In genomic region chr15:25956422-25957117, GRCm38 (mm10) we compare ENCODE assay signal across 12 mouse cellular contexts. TPM values are rescaled to one million over a fixed set of nuclear protein-coding genes. Genes with fewer than 3 reads are reported as not detected.
DNase-seq lines count a peak whose midpoint lies in the region; ATAC-seq and TF ChIP-seq lines count a peak whose summit lies in the region.
"Had no signal": no experiment of that assay in that cellular context is flagged by ENCODE, and none has a peak within 500 bp of the region (broad histone marks: within the 10 kb centered on the region; RNA-seq: fewer than 3 reads in every experiment).

No protein-coding gene starts in this region.

- H3K27ac ChIP-seq in heart, embryonic 14.5 days (replicated peaks in 1 of 2; ENCODE audit: control insufficient read depth in 1 of 2, insufficient read depth in 1 of 2, low read depth in 2 of 2, low read length in 2 of 2), result peak overlapping the region; percentile 51 to 67; a peak in 3 of 4 replicates
- no peak overlapping the region for H3K27ac ChIP-seq in heart, embryonic 11.5 days (ENCODE audit: low read depth, low read length)
- H3K27ac ChIP-seq: liver, embryonic 15.5 days had no signal

- H3K36me3 ChIP-seq in heart, embryonic 14.5 days (ENCODE audit: control insufficient read depth, insufficient read depth, low read length), result no peaks in the 10 kb centered on the region
- H3K36me3 ChIP-seq in heart, embryonic 11.5 days (ENCODE audit: control insufficient read depth, insufficient read depth, low read length), result no peaks in the 10 kb centered on the region
- H3K36me3 ChIP-seq: liver, embryonic 15.5 days had no signal

- DNase-seq in Muller cell, postnatal 12 days (ENCODE audit: inconsistent ontology term), result peak; percentile 68
- peak; percentile 54 for DNase-seq in fibroblast of lung, adult 2 months (ENCODE audit: low read depth)
- peak; percentile 21 for DNase-seq in kidney, postnatal 10 days
- no peak for DNase-seq in urinary bladder, postnatal 14 days (ENCODE audit: low spot score)
- DNase-seq in lung, adult 2 months, result no peak
- DNase-seq: adrenal gland, postnatal 14 days; cerebellum, adult 2 months had no signal

- no peaks in the 10 kb centered on the region for H3K27me3 ChIP-seq in heart, embryonic 14.5 days (ENCODE audit: control insufficient read depth, insufficient read depth, low read length)
- H3K27me3 ChIP-seq in heart, embryonic 11.5 days (ENCODE audit: control insufficient read depth, insufficient read depth, low read length), result no peaks in the 10 kb centered on the region
- H3K27me3 ChIP-seq: liver, embryonic 15.5 days had no signal

- no peak overlapping the region for H3K4me2 ChIP-seq in heart, embryonic 14.5 days (ENCODE audit: low read length)
- no peak overlapping the region for H3K4me2 ChIP-seq in heart, embryonic 11.5 days
- H3K4me2 ChIP-seq: liver, embryonic 15.5 days had no signal

- no peak for TF ChIP-seq CTCF in lung, adult 2 months (IDR thresholded peaks at IDR 0.05; ENCODE audit: insufficient read depth, low read length)

- H3K4me3 ChIP-seq in heart, embryonic 14.5 days (ENCODE audit: control insufficient read depth in 1 of 2, insufficient read depth in 1 of 2, low read depth in 1 of 2, low read length in 2 of 2), result no peak overlapping the region
- no peak overlapping the region for H3K4me3 ChIP-seq in heart, embryonic 11.5 days (ENCODE audit: low read depth, low read length)
- no peak overlapping the region for H3K4me3 ChIP-seq in lung, adult 2 months (replicated peaks; ENCODE audit: extremely low read depth, low read depth, low read length)
- H3K4me3 ChIP-seq: liver, embryonic 15.5 days had no signal

- WGBS in heart, embryonic 14.5 days, result 37% methylated on average over 11 of the region's 11 CpGs
- 50% methylated on average over 11 of the region's 11 CpGs for WGBS in heart, embryonic 11.5 days (ENCODE audit: insufficient replicate concordance)
- 51% methylated on average over 11 of the region's 11 CpGs for WGBS in lung, adult 2 months

- H3K9ac ChIP-seq in heart, embryonic 14.5 days (ENCODE audit: low read length), result no peak overlapping the region
- no peak overlapping the region for H3K9ac ChIP-seq in heart, embryonic 11.5 days (ENCODE audit: low read depth, low read length)
- H3K9ac ChIP-seq: liver, embryonic 15.5 days had no signal

- TF ChIP-seq POLR2A in lung, adult 2 months (IDR thresholded peaks at IDR 0.05; ENCODE audit: borderline replicate concordance, extremely low read depth, low read depth, low read length), result no peak

- no peak for ATAC-seq in heart, embryonic 14.5 days (ENCODE audit: insufficient number of reproducible peaks, insufficient read depth, low FRiP score, low read depth)
- no peak for ATAC-seq in heart, embryonic 11.5 days (replicated peaks; ENCODE audit: insufficient number of reproducible peaks, low FRiP score, low TSS enrichment)
- no peak for ATAC-seq in monocyte, adult 5-6 weeks (replicated peaks; ENCODE audit: insufficient number of reproducible peaks, low FRiP score, low TSS enrichment, poor library complexity, severe bottlenecking)
- ATAC-seq: midbrain, embryonic 16.5 days had no signal

- H3K9me3 ChIP-seq in heart, embryonic 14.5 days (ENCODE audit: control insufficient read depth, low read length), result no peaks in the 10 kb centered on the region
- H3K9me3 ChIP-seq in heart, embryonic 11.5 days (replicated peaks; ENCODE audit: control insufficient read depth, low read length), result no peaks in the 10 kb centered on the region
- H3K9me3 ChIP-seq: liver, embryonic 15.5 days had no signal

- H3K4me1 ChIP-seq in heart, embryonic 14.5 days (ENCODE audit: control insufficient read depth in 2 of 2, insufficient read depth in 2 of 2, low read length in 2 of 2), result peaks cover 4 to 22% of the 10 kb centered on the region in 2 experiments; a peak in 3 of 4 replicates
- 0 out of 2 replicates have a peak, but pooled peaks cover 4% of the 10 kb centered on the region for H3K4me1 ChIP-seq in heart, embryonic 11.5 days (ENCODE audit: control insufficient read depth, insufficient read depth, low read length)
- H3K4me1 ChIP-seq in lung, adult 2 months (ENCODE audit: control insufficient read depth, insufficient read depth, low read length), result peaks cover 5% of the 10 kb centered on the region; the same call in 1 of the 2 replicates
- H3K4me1 ChIP-seq: liver, embryonic 15.5 days had no signal

RNA-seq across cellular contexts. Expression of gene Zfp622, which starts 27.6 kb away (rescaled TPM):
- polyA plus RNA-seq in heart, embryonic 14.5 days (2014; fragmentation: Nextera tagmentation; extraction: Ambion mirVana), result 17.7 and 24.4 TPM in 2 replicates
- polyA plus RNA-seq in heart, embryonic 11.5 days (2014; fragmentation: Nextera tagmentation; extraction: Ambion mirVana), result 19.4 and 22.6 TPM in 2 replicates
- 162 to 234 TPM (median 165 TPM) in 3 replicates for total RNA-seq in monocyte, adult 5-6 weeks (2017)
- polyA plus RNA-seq in lung, adult 2 months (2012; rRNA removed), result 13.6 and 17.5 TPM in 2 replicates

Comparison
In these comparisons a context has a peak if more than half of its experiments do, and no peak if none do; other contexts are left out.
1. DNase-seq: peak in Muller cell, postnatal 12 days (single experiment), fibroblast of lung, adult 2 months (single experiment) and kidney, postnatal 10 days (single experiment); none in urinary bladder, postnatal 14 days (single experiment) and lung, adult 2 months (single experiment).